Comparison of ENCODE assay signal across 9 mouse cellular contexts in the genomic region with DNA sequence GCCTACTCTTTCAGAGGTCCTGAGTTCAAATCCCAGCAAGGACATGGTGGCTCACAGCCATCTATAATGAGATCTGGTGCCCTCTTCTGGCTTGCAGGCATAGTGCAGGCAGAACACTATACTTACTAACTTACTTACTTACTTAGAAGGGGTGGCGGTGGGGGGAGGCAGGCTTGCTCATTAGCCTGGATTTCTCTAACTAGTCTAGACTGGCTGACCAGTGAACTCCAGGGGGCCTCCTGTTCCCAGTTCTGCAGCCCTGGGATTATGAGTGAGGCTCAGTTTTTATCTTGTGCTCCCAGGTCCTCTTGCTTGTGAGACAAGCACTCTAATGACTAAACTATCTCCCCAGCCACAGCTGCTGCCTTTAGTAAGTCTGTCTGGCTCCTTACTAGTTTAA. TPM values are rescaled to one million over a fixed set of nuclear protein-coding genes. Genes with fewer than 3 reads are reported as not detected.
DNase-seq lines count a peak whose midpoint lies in the region; ATAC-seq and TF ChIP-seq lines count a peak whose summit lies in the region.
"Had no signal": no experiment of that assay in that cellular context is flagged by ENCODE, and none has a peak within 500 bp of the region (broad histone marks: within the 10 kb centered on the region; RNA-seq: fewer than 3 reads in every experiment).

No protein-coding gene starts in this region.

- peaks cover 92% of the 10 kb centered on the region for H3K36me3 ChIP-seq in midbrain, embryonic 14.5 days (ENCODE audit: control insufficient read depth, insufficient read depth, low read length)
- H3K36me3 ChIP-seq in midbrain, embryonic 16.5 days (ENCODE audit: control insufficient read depth, insufficient read depth, low read length), result peaks cover 32% of the 10 kb centered on the region
- H3K36me3 ChIP-seq in liver, embryonic 12.5 days, result peaks cover 93% of the 10 kb centered on the region
- H3K36me3 ChIP-seq in hindbrain, embryonic 10.5 days, result peaks cover 100% of the 10 kb centered on the region

- 90% methylated on average over 1 of the region's 1 CpGs for WGBS in cerebellum, adult 2 months
- WGBS in midbrain, embryonic 14.5 days, result 97% methylated on average over 1 of the region's 1 CpGs
- 89% methylated on average over 1 of the region's 1 CpGs for WGBS in midbrain, embryonic 16.5 days
- whole genome bisulfite sequencing in liver, embryonic 12.5 days (ENCODE audit: insufficient replicate concordance), result 86% methylated on average over 1 of the region's 1 CpGs
- 88% methylated on average over 1 of the region's 1 CpGs for WGBS in hindbrain, embryonic 10.5 days

- H3K4me3 ChIP-seq in cerebellum, adult 2 months (replicated peaks; ENCODE audit: insufficient read depth, low read depth, low read length), result no peak overlapping the region
- no peak overlapping the region for H3K4me3 ChIP-seq in midbrain, embryonic 14.5 days (replicated peaks; ENCODE audit: low read depth, low read length)
- no peak overlapping the region for H3K4me3 ChIP-seq in midbrain, embryonic 16.5 days (ENCODE audit: low read depth, low read length)
- H3K4me3 ChIP-seq in liver, embryonic 12.5 days, result no peak overlapping the region
- H3K4me3 ChIP-seq in hindbrain, embryonic 10.5 days, result no peak overlapping the region

- H3K4me1 ChIP-seq in cerebellum, adult 2 months (ENCODE audit: control insufficient read depth, insufficient read depth, low read length), result no peaks in the 10 kb centered on the region
- H3K4me1 ChIP-seq in midbrain, embryonic 14.5 days (ENCODE audit: control insufficient read depth, insufficient read depth, low read length), result no peaks in the 10 kb centered on the region
- no peaks in the 10 kb centered on the region for H3K4me1 ChIP-seq in midbrain, embryonic 16.5 days (ENCODE audit: control insufficient read depth, insufficient read depth, low read length)
- peaks cover 25% of the 10 kb centered on the region for H3K4me1 ChIP-seq in liver, embryonic 12.5 days
- H3K4me1 ChIP-seq in hindbrain, embryonic 10.5 days (replicated peaks), result peaks cover 5% of the 10 kb centered on the region; the same call in 1 of the 2 replicates

- no peak overlapping the region for H3K4me2 ChIP-seq in midbrain, embryonic 14.5 days (ENCODE audit: low read length)
- no peak overlapping the region for H3K4me2 ChIP-seq in midbrain, embryonic 16.5 days (ENCODE audit: low read length)
- no peak overlapping the region for H3K4me2 ChIP-seq in liver, embryonic 12.5 days

- no peak for DNase-seq in cerebellum, adult 2 months
- DNase-seq in cerebellum, postnatal 4 days (ENCODE audit: low spot score in 2 of 2), result no peak
- DNase-seq in midbrain, embryonic 14.5 days, result peak; percentile 28
- DNase-seq in thymus, postnatal 25 days, result peak; percentile 42
- DNase-seq in Muller cell, postnatal 12 days (ENCODE audit: inconsistent ontology term), result no peak
- no peak for DNase-seq in hindbrain, embryonic 10.5 days (ENCODE audit: low spot score)
- DNase-seq: cerebellum, adult 11 months had no signal

- no peaks in the 10 kb centered on the region for H3K9me3 ChIP-seq in midbrain, embryonic 14.5 days (ENCODE audit: control insufficient read depth, low read length)
- H3K9me3 ChIP-seq in midbrain, embryonic 16.5 days (replicated peaks; ENCODE audit: control insufficient read depth, low read length, poor library complexity, severe bottlenecking), result no peaks in the 10 kb centered on the region
- H3K9me3 ChIP-seq in liver, embryonic 12.5 days (replicated peaks), result no peaks in the 10 kb centered on the region
- H3K9me3 ChIP-seq in hindbrain, embryonic 10.5 days, result no peaks in the 10 kb centered on the region

- no peak overlapping the region for H3K9ac ChIP-seq in midbrain, embryonic 14.5 days (replicated peaks; ENCODE audit: low read length)
- no peak overlapping the region for H3K9ac ChIP-seq in midbrain, embryonic 16.5 days (ENCODE audit: low read depth, low read length)
- H3K9ac ChIP-seq in liver, embryonic 12.5 days, result no peak overlapping the region

- no peaks in the 10 kb centered on the region for H3K27me3 ChIP-seq in cerebellum, adult 2 months (ENCODE audit: control insufficient read depth, insufficient read depth, low read length)
- H3K27me3 ChIP-seq in midbrain, embryonic 14.5 days (ENCODE audit: control insufficient read depth, insufficient read depth, low read length), result no peaks in the 10 kb centered on the region
- no peaks in the 10 kb centered on the region for H3K27me3 ChIP-seq in midbrain, embryonic 16.5 days (ENCODE audit: control insufficient read depth, insufficient read depth, low read depth, low read length)
- H3K27me3 ChIP-seq in liver, embryonic 12.5 days (replicated peaks), result no peaks in the 10 kb centered on the region
- no peaks in the 10 kb centered on the region for H3K27me3 ChIP-seq in hindbrain, embryonic 10.5 days (ENCODE audit: insufficient read depth, poor library complexity, severe bottlenecking)

- no peak overlapping the region for H3K27ac ChIP-seq in cerebellum, adult 2 months (ENCODE audit: insufficient read depth, low read length)
- H3K27ac ChIP-seq in midbrain, embryonic 14.5 days (replicated peaks; ENCODE audit: low read depth, low read length), result no peak overlapping the region
- H3K27ac ChIP-seq in midbrain, embryonic 16.5 days (ENCODE audit: low read length), result no peak overlapping the region
- peak overlapping the region; percentile 63 for H3K27ac ChIP-seq in liver, embryonic 12.5 days
- H3K27ac ChIP-seq in hindbrain, embryonic 10.5 days, result no peak overlapping the region

- ATAC-seq in midbrain, embryonic 14.5 days (ENCODE audit: low FRiP score, low TSS enrichment), result no peak; the same call in 1 of the 2 replicates
- ATAC-seq in midbrain, embryonic 16.5 days, result no peak
- ATAC-seq in liver, embryonic 12.5 days, result peak; percentile 87

- TF ChIP-seq POLR2A in cerebellum, adult 2 months (IDR thresholded peaks at IDR 0.05; ENCODE audit: borderline replicate concordance, insufficient read depth, low read length), result no peak

- peak; percentile 20; the same call in 1 of the 2 replicates for TF ChIP-seq CTCF in cerebellum, adult 2 months (IDR thresholded peaks at IDR 0.05; ENCODE audit: borderline replicate concordance, insufficient read depth, low read depth, low read length)

RNA-seq across cellular contexts. Expression of a gene that starts 58.0 kb away (rescaled TPM):
- polyA plus RNA-seq in cerebellum, adult 2 months (2012; rRNA removed), result not detected in 2 replicates
- polyA plus RNA-seq in midbrain, embryonic 14.5 days (2014; fragmentation: Nextera tagmentation; extraction: Ambion mirVana), result not detected in 2 replicates
- polyA plus RNA-seq in midbrain, embryonic 16.5 days (2015; fragmentation: Nextera tagmentation; extraction: Ambion mirVana), result not detected in 2 replicates
- polyA plus RNA-seq in liver, embryonic 12.5 days (2016; fragmentation: Nextera tagmentation; extraction: Ambion mirVana), result 0.38 and 0.41 TPM in 2 replicates
- 0.31 and 0.42 TPM in 2 replicates for polyA plus RNA-seq in hindbrain, embryonic 10.5 days (2016; fragmentation: Nextera tagmentation; extraction: Ambion mirVana)

Comparison
In these comparisons a context has a peak if more than half of its experiments do, and no peak if none do; other contexts are left out.
1. DNase-seq: peak in midbrain, embryonic 14.5 days (single experiment) and thymus, postnatal 25 days (single experiment); none in cerebellum, adult 2 months (0 of 2), cerebellum, postnatal 4 days (0 of 2), Muller cell, postnatal 12 days (single experiment) and hindbrain, embryonic 10.5 days (single experiment).